Mouse (Mus musculus): Measurements from ENCODE around the gene Kcnj12. TPM values are rescaled to one million over a fixed set of nuclear protein-coding genes. Genes with fewer than 3 reads are reported as not detected.

Gene Kcnj12
- total RNA-seq, 2 experiments from 2014 or later, result 2.3 to 2.9 TPM

DNA sequence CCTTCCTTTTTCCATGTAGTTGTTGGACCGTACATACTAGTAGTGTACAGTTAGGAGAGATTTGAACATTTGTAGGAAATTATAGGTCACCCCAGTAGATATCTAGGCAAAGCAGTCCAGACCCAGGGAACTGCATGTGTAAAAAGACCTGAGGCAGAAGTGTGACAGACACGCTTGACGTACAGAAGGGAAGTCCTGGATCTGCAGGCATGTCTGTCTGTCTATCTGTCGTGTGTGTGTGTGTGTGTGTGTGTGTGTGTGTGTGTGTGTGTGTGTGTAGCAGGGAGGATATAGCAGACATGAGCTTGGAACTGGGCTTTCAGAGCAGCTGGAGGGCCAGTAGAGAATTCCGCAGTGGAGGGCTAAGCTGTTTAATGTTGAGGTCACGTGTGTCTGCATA, 87.3 kb downstream of the Kcnj12 start:
- no peak for DNase-seq

DNA sequence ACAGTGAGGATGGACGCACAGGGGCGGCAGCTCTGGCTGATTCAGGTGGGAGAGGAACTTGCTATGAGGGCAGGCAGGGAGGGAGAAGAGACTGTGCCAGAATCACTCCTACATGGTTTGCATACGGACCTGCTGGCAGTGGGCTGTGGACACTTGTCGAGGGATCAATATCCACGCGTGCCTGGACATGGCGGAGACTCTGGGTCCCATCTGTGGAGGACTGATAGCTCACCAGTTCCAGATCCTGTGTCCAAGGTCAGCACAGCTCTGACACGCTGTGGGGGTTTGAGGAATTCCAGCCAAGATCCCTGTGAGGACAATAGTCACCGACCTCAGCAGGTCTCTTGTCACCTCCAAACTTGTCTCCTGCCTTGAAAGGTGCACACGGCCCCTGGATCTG, 87.7 kb downstream of the Kcnj12 start:
- DNase-seq, result no peak

DNA sequence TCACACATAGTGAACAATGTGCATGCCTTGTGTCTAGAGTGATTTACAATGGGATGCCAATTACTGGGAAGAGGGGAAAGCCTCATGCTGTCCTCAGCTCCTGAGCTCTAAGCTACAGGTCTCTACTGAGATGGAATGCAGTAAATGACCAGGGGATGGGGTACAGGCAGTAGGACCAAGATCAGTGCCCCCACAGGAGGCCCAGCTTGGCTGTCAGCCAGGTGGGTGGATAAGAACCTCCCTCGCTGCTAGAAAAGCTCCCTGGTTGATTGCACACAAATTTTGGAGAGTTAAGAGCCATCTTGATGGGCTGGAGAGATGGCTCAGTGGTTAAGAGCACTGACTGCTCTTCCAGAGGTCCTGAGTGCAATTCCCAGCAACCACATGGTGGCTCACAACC, 88.6 kb downstream of the Kcnj12 start:
- no peak for DNase-seq

DNA sequence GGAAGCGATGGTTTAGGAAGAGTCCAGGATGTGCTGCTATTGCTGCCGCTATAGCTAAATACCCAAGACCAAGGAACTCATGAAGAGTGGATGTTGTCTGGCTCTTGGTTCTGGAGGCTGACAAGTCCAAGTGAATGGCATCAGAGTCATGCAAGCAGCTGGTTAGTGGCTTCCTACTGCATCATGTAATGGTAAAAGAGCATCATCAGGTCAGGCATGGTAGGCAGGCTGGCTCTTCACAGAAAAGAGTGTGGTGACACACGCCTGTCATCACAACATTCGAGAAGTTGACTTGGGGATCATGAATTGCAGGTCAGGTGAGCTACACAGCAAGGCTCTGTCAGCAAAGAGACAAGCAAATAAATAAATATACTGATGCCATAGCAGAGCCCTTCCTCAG, 89.1 kb downstream of the Kcnj12 start:
- DNase-seq, result no peak

DNA sequence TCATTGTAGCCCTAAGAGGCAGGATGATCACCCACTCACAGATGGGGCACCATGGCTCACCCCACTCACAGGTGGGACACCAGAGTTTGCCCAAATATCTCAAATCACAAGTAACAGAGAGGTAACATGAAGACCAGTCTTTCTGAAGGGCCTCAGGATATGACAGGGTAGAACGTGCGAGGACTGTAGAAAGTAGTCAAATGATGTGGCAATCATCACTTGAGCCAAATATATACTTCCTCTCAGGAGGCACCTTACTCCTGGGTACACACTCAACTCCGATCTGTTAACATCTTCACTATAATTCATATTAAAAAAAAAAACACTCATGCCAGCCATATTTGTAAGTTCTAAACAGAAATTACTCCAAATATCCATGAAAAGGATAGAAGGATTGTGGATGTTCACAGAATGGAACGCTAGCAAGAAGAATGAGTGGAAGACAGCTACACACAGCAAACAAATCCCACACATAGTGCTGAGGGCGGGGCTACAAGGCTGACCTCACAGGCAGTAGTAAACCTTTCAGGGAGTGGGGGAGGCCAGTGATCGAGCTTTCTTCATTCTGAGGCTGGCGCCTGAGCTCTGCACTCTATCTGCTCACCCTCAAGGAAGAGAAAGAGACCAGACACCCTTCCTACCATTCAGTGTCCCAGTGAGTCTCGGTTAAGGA, 90.1 kb downstream of the Kcnj12 start:
- no peak for DNase-seq

DNA sequence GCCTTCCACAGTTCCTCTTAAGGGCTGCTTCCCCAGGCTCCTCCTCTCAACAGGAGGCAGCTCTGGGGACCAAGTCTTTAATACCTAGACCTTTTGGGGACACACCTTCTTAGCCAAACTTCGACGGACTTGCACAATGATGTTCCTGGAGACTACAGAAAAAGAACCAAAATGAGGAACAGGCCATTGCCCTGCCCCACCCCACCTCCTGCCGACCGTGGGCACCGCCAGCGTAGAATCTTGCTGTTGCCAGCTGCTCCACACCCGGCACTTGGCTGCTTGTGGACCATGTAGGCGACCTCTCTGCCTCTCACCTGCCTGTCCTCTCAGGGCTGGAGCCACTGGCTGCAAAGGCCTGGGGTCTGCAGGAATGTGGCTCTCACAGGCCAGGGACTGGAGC, 93.9 kb downstream of the Kcnj12 start:
- DNase-seq, result no peak

DNA sequence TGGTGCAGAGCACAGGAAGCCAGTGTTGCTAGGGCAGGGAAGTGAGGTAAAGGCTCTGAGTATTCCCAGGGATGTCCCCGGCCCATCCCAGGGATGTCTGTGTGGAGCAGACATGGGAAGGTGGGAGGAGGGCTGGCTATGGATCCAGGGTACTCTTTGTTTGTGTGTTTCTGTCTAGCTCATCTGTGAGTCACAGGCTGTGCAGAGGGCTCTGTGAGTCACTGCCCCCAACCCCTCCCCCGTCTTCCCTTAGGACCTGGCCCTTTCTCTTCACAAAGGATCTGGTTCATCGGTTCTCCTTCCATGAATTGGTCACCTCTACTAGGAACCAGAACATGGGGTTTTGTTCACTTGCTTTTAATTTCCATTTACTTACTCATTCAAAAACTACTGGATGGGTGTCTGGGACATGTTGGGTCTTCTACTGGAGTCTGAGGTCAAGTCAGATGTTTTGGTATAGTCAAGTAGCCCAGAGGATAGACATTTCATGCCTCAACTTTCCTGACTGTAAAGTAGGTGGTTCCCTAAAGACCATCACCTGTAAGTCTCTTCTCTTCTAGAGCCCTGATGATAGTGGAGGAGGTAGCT, 97.7 kb downstream of the Kcnj12 start:
- DNase-seq, result no peak

Other genes with a start within 250 kb of the Kcnj12 start
- 10 to 100 TPM in 1 of 2 experiments, 1 to 10 TPM in 1; 7.7 to 10.2 TPM for gene Top3a, start 245.2 kb upstream of the Kcnj12 start, total RNA-seq (2021)
- 10 to 100 TPM; 19.7 to 20.7 TPM for gene Smcr8, start 245.0 kb upstream of the Kcnj12 start, total RNA-seq (2021)
- gene Shmt1, start 210.8 kb upstream of the Kcnj12 start, total RNA-seq (2021), result 100 to 1,000 TPM in 1 of 2 experiments, 10 to 100 TPM in 1; 89.0 to 103 TPM
- gene Dhrs7b, start 191.9 kb upstream of the Kcnj12 start, total RNA-seq (2021), result 10 to 100 TPM; 44.4 to 46.7 TPM
- gene Tmem11, start 143.3 kb upstream of the Kcnj12 start, total RNA-seq (2021), result 10 to 100 TPM; 51.9 to 54.1 TPM
- 10 to 100 TPM; 21.4 to 28.0 TPM for gene Natd1, start 107.8 kb upstream of the Kcnj12 start, total RNA-seq (2021)
- gene Map2k3, start 90.5 kb upstream of the Kcnj12 start, total RNA-seq (2021), result 10 to 100 TPM; 64.6 to 81.5 TPM
- gene Tnfrsf13b, start 104.2 kb downstream of the Kcnj12 start, total RNA-seq (2021), result 1 to 10 TPM; 1.8 to 2.5 TPM
- gene Usp22, start 152.5 kb downstream of the Kcnj12 start, total RNA-seq (2021), result 10 to 100 TPM; 60.6 to 70.6 TPM
- under 1 TPM in 1 of 2 experiments, not detected in 1; 0.15 TPM for gene Aldh3a1, start 185.0 kb downstream of the Kcnj12 start, total RNA-seq (2021)
- gene Aldh3a2, start 244.9 kb downstream of the Kcnj12 start, total RNA-seq (2021), result 10 to 100 TPM; 67.7 to 74.7 TPM

Measured in adrenal gland, postnatal 10 days (tissue).